Mouse (Mus musculus): Measurements from ENCODE around the gene Fut11. TPM values are rescaled to one million over a fixed set of nuclear protein-coding genes. Genes with fewer than 3 reads are reported as not detected.

Gene Fut11
- polyA plus RNA-seq, 1 experiment from 2014 or later, result 29.2 TPM

DNA sequence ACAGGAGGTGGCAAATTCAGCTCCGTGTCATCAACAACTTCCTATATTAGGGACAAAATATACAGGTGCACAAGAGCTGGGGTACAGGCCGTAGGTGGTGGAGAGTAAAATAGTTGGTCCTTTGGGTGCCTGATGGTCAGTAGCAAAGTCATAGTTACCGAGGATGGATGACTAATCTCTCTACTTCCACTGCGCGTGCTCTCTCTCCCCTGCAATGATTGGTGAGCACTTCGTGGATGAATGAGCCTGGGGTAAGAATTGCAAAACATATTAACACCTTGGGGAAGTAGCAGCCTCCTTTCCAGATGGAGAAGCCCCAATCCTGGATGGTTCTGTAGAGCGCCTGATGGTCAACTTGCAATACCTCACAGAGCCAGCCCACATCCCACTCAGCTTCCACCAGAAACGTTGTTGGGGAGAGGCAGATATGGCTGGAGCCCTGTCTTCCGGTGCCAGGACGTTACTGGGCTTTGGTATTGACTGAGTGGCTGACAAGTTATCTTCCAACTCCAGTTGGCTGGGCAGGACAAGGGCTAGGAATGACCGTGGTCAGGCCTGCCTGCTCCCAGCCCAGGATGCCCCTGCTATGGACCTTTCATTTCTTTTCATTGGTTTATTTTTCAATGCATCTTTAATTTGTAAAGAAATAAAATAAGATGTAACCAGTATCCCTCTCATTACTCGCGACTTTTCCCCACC, 434 bp upstream of the Fut11 start:
- ATAC-seq (ENCODE audit: insufficient read depth), result peak; percentile 23
- Histone ChIP-seq H3K36me3 (ENCODE audit: insufficient read depth) (peaks cover 66% of the 10 kb centered on the region), H3K9ac (peak overlapping the region; percentile 90), H3K27ac (ENCODE audit: low read depth) (peak overlapping the region; percentile 97), H3K9me3 (ENCODE audit: low read depth, low read length) (no peaks in the 10 kb centered on the region), H3K4me2 (peak overlapping the region; percentile 76), H3K4me3 (ENCODE audit: low read depth, low read length) (peak overlapping the region; percentile 83), H3K4me1 (ENCODE audit: insufficient read depth) (peaks cover 10% of the 10 kb centered on the region; the same call in 1 of the 2 replicates), H3K27me3 (ENCODE audit: insufficient read depth, low read length) (no peaks in the 10 kb centered on the region)
- 43% methylated on average over 13 of the region's 13 CpGs for WGBS
- DNase-seq, result no peak
- no peak for TF ChIP-seq CTCF (IDR thresholded peaks at IDR 0.05; ENCODE audit: low read depth)

DNA sequence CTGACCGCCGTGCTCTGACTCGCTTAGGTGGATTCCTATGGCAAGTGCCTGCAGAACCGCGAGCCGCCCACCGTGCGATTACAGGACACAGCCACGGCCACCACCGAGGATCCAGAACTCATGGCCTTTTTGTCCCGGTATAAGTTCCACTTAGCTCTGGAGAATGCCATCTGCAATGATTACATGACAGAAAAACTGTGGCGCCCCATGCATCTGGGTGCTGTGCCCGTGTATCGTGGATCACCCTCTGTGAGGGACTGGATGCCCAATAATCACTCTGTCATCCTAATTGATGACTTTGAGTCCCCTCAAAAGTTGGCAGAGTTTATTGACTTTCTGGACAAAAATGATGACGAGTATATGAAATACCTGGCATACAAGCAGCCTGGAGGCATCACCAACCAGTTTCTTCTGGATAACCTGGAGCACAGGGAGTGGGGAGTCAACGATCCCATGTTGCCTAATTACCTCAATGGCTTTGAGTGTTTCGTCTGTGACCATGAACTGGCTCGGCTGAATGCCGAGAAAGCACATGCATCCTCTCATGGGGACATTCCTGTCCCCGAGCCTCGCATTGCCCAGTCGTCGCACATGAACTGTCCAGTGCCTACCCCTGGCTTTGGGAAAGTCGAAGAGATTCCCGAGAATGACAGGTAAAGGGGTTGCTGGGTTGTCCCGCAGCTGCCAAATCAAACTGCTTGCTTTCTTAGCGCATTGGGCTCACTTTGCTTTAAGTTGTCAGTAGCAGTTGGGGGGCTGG, 1.2 kb downstream of the Fut11 start:
- Histone ChIP-seq H3K27me3 (ENCODE audit: insufficient read depth, low read length) (no peaks in the 10 kb centered on the region), H3K9me3 (ENCODE audit: low read depth, low read length) (no peaks in the 10 kb centered on the region), H3K9ac (peak overlapping the region; percentile 90), H3K4me2 (peak overlapping the region; percentile 76), H3K4me3 (ENCODE audit: low read depth, low read length) (peak overlapping the region; percentile 83), H3K36me3 (ENCODE audit: insufficient read depth) (peaks cover 52% of the 10 kb centered on the region), H3K4me1 (ENCODE audit: insufficient read depth) (peaks cover 10% of the 10 kb centered on the region; the same call in 1 of the 2 replicates), H3K27ac (ENCODE audit: low read depth) (peak overlapping the region; percentile 97)
- ATAC-seq (ENCODE audit: insufficient read depth) (no peak), DNase-seq (peak; percentile 19)
- 11% methylated on average over 27 of the region's 27 CpGs for WGBS
- no peak for TF ChIP-seq CTCF (IDR thresholded peaks at IDR 0.05; ENCODE audit: low read depth)

DNA sequence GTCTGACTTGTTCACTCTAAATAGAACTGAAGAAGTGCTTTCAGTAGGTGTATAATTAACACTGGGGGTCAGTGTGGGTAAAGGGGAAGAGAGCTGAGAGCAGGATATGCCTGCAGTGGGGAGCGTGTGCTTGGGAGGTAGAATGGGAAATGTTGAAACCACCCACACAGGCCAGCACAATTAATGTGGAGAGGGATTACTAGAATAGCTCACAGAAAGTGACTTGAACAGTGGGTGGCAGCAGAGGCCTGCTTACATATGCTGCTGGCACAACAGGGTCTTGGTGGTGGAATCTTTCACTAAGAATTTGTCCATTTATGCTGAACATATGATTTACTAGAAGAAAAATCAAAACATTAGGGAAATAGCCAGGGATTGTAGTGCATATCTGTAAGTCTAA, 2.2 kb downstream of the Fut11 start:
- 10% methylated on average over 1 of the region's 1 CpGs for WGBS
- peak; percentile 69 for TF ChIP-seq CTCF (IDR thresholded peaks at IDR 0.05; ENCODE audit: low read depth)
- Histone ChIP-seq H3K27me3 (ENCODE audit: insufficient read depth, low read length) (no peaks in the 10 kb centered on the region), H3K9me3 (ENCODE audit: low read depth, low read length) (no peaks in the 10 kb centered on the region), H3K27ac (ENCODE audit: low read depth) (no peak overlapping the region), H3K36me3 (ENCODE audit: insufficient read depth) (peaks cover 42% of the 10 kb centered on the region), H3K4me2 (peak overlapping the region; percentile 76), H3K4me1 (ENCODE audit: insufficient read depth) (peaks cover 16% of the 10 kb centered on the region), H3K9ac (peak overlapping the region; percentile 90; the same call in 1 of the 2 replicates), H3K4me3 (ENCODE audit: low read depth, low read length) (peak overlapping the region; percentile 83)
- DNase-seq, result peak; percentile 82
- no peak for ATAC-seq (ENCODE audit: insufficient read depth)

DNA sequence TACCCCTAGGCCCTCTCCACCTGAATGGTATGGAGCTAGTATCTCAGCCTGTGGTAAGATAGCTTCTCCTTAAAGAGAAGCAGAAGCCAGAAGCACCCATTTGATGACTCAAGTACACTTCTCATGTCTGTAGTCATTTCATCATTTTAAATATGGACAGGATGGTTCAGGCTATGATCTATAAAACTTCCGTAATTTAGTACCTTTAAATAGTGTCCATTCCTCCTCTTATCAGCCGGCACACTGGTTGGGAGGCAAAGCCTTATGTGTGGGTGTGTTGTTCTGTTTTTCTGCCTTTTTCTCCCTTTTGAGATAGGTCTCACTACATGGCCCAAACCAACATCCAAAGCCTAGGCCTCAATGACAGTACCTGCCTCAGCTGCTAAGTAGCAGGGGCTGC, 3.7 kb downstream of the Fut11 start:
- ATAC-seq (ENCODE audit: insufficient read depth), result no peak
- no peak overlapping the region for H3K9ac ChIP-seq
- no peaks in the 10 kb centered on the region for H3K9me3 ChIP-seq (ENCODE audit: low read depth, low read length)
- H3K36me3 ChIP-seq (ENCODE audit: insufficient read depth), result peaks cover 26% of the 10 kb centered on the region
- H3K4me1 ChIP-seq (ENCODE audit: insufficient read depth), result peaks cover 16% of the 10 kb centered on the region
- no peak for TF ChIP-seq CTCF (IDR thresholded peaks at IDR 0.05; ENCODE audit: low read depth)
- no peak overlapping the region for H3K4me3 ChIP-seq (ENCODE audit: low read depth, low read length)
- H3K27ac ChIP-seq (ENCODE audit: low read depth), result no peak overlapping the region
- H3K27me3 ChIP-seq (ENCODE audit: insufficient read depth, low read length), result no peaks in the 10 kb centered on the region
- 82% methylated on average over 2 of the region's 2 CpGs for whole genome bisulfite sequencing
- DNase-seq, result no peak
- H3K4me2 ChIP-seq, result 0 out of 2 replicates have a peak overlapping the region, but pooled peaks have one; percentile 76

DNA sequence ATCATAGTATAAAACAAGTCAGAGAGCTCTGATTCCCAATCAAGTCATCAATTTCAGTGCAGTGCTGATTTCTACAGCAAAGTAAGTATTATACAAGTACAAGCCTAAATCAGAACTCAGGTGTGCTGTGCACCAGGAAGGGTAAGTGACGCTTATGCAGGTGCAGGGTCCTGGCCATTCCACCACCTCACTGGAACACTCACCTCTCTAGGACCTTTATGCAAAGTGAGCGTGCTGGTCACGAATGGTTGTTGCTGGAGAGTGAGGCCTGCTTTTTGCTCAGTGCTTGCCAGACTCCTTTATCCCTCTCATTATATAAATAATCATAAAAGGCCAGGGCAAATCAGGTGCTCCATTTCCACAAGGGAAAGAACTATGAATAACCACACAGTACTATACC, 5.6 kb downstream of the Fut11 start:
- WGBS, result 76% methylated on average over 3 of the region's 3 CpGs

DNA sequence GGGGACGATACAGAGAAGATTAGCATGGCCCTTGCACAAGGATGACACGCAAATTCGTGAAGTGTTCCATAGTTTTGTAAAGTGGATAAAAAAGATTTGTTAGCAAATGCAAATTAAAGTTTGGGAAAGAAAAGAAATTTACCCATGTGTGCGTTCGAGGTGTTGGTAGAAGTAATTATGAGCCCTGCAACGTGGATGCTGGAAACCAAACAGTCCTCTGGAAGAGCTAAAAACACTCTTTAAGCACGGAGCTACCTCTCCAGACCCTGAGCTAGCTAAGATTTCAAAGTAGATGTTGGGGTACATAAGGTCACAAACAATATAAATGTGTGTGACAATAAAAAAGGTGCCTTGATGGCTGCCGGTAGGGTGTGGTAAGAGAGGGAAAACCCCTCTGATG, 6.8 kb downstream of the Fut11 start:
- peak overlapping the region; percentile 93; the same call in 1 of the 2 replicates for H3K9ac ChIP-seq
- no peak for ATAC-seq (ENCODE audit: insufficient read depth)
- no peak for TF ChIP-seq CTCF (IDR thresholded peaks at IDR 0.05; ENCODE audit: low read depth)
- peak overlapping the region; percentile 5; the same call in 1 of the 2 replicates for H3K27ac ChIP-seq (ENCODE audit: low read depth)
- peaks cover 10% of the 10 kb centered on the region for H3K4me1 ChIP-seq (ENCODE audit: insufficient read depth)
- H3K27me3 ChIP-seq (ENCODE audit: insufficient read depth, low read length), result no peaks in the 10 kb centered on the region
- 70% methylated on average over 8 of the region's 8 CpGs for WGBS
- H3K9me3 ChIP-seq (ENCODE audit: low read depth, low read length), result no peaks in the 10 kb centered on the region
- peaks cover 31% of the 10 kb centered on the region for H3K36me3 ChIP-seq (ENCODE audit: insufficient read depth)
- H3K4me2 ChIP-seq, result peak overlapping the region; percentile 74
- DNase-seq, result no peak
- H3K4me3 ChIP-seq (ENCODE audit: low read depth, low read length), result peak overlapping the region; percentile 84

More for the DNA sequence above, 5.6 kb downstream of the Fut11 start:
- Histone ChIP-seq H3K36me3 (ENCODE audit: insufficient read depth) (peaks cover 28% of the 10 kb centered on the region), H3K4me1 (ENCODE audit: insufficient read depth) (peaks cover 16% of the 10 kb centered on the region), H3K27ac (ENCODE audit: low read depth) (no peak overlapping the region), H3K9me3 (ENCODE audit: low read depth, low read length) (no peaks in the 10 kb centered on the region), H3K4me3 (ENCODE audit: low read depth, low read length) (no peak overlapping the region), H3K4me2 (no peak overlapping the region), H3K9ac (no peak overlapping the region), H3K27me3 (ENCODE audit: insufficient read depth, low read length) (no peaks in the 10 kb centered on the region)
- DNase-seq (no peak), ATAC-seq (ENCODE audit: insufficient read depth) (no peak)
- no peak for TF ChIP-seq CTCF (IDR thresholded peaks at IDR 0.05; ENCODE audit: low read depth)
